Mouse (Mus musculus) forebrain, embryonic 14.5 days (tissue): ENCODE data around the gene Asb2. TPM values are rescaled to one million over a fixed set of nuclear protein-coding genes. Genes with fewer than 3 reads are reported as not detected.

Source experiments
- ATAC-seq: fragments of 200-750 bp; cut with Nextera tagmentation; 2 replicates; pipeline ENCODE4 v1.8.0; 2017; ENCODE audit warnings: mild to moderate bottlenecking, moderate library complexity
- DNase-seq: peaks from one replicate; pipeline ENCODE4 v3.0.0-alpha.2; 2015; ENCODE audit warnings: low spot score
- H3K27ac ChIP-seq: fragments of 300-500 bp; sonication (generic); 2 replicates; pipeline ENCODE4 v1.5.1; 2014; ENCODE audit warnings: low read depth, mild to moderate bottlenecking, control low read depth, low read length, moderate library complexity
- H3K27me3 ChIP-seq: fragments of 300-500 bp; sonication (generic); replicated peaks from 2 replicates; pipeline ENCODE4 v1.6.1; 2014; ENCODE audit warnings: low read length, control low read depth, mixed read lengths; ENCODE audit not compliant: control insufficient read depth, insufficient read depth
- H3K36me3 ChIP-seq: fragments of 300-500 bp; sonication (generic); 2 replicates; pipeline ENCODE4 v1.6.1; 2014; ENCODE audit warnings: low read length, control low read depth; ENCODE audit not compliant: control insufficient read depth, insufficient read depth
- H3K4me1 ChIP-seq: fragments of 300-500 bp; sonication (generic); 2 replicates; pipeline ENCODE4 v1.6.1; 2014; ENCODE audit warnings: antibody characterized with exemption, low read length, control low read depth; ENCODE audit not compliant: control insufficient read depth, insufficient read depth
- H3K4me2 ChIP-seq: fragments of 300-500 bp; sonication (generic); 2 replicates; pipeline ENCODE4 v1.6.1; 2014; ENCODE audit warnings: mild to moderate bottlenecking, control low read depth, low read length
- H3K4me3 ChIP-seq: fragments of 300-500 bp; sonication (generic); 2 replicates; pipeline ENCODE4 v1.5.1; 2014; ENCODE audit warnings: low read depth, low read length, control low read depth
- H3K9ac ChIP-seq: fragments of 300-500 bp; sonication (generic); 2 replicates; pipeline ENCODE4 v1.6.1; 2014; ENCODE audit warnings: mild to moderate bottlenecking, low read length, control low read depth, moderate library complexity
- H3K9me3 ChIP-seq: fragments of 300-500 bp; sonication (generic); replicated peaks from 2 replicates; pipeline ENCODE4 v1.6.1; 2016; ENCODE audit warnings: low read length, control low read depth, mixed read lengths; ENCODE audit not compliant: control insufficient read depth
- WGBS: fragments of 180-500 bp; shearing (Covaris S2); extraction: QIAGEN DNeasy Blood & Tissue Kit; methylation state at CpG from one replicate; pipeline ENCODE4 v1.1.7; 2014; 5-methylcytosine and 5-hydroxymethylcytosine counted together
- polyA plus RNA-seq: library from polyadenylated mRNA; unstranded; fragments of >200 nt; fragmentation: Nextera tagmentation; extraction: Ambion mirVana; gene quantifications from 2 replicates; pipeline ENCODE4 v1.2.1, GENCODE M21; 2014

Gene Asb2
- 0.69 and 1.0 TPM in 2 replicates for polyA plus RNA-seq

DNA sequence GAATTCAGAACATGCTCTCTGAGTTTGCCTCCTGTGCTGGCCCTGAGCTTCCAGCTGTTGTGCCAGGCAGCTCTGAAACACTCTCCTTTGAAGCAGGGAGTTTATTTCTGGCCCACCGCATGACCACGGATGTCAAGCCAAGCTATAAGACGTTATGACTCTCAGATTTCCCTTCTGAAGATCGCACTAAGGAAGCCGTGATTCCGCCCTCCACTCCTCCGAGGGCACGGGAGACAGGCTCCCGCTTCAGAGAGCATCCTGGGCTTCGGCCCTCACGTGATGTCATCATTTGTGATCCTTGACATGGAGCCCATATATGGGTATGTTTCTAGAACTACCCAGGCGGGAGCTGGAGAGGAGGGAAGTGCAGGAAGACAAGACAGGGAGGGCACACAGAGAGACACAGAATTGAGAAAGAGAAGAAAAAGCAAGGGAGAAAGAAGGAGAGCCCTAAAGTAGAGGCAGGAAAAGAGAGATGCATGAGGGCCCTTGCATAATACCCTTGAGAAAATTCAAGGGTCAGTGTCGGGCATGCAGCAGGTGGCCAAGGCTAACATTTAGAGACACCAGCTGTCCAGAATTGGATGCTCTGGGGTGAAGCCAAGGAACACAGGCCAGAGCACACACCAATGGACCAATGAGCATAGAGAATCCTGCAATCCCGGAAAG is at the start of gene Asb2:
Asb2 (minus strand) TSS at position 256 of the 669 bp plus-strand sequence.
- no peak within 1 kb of the TSS for H3K4me3 ChIP-seq
- no peak for DNase-seq
- no peaks in the 10 kb centered on the region for H3K9me3 ChIP-seq
- H3K9ac ChIP-seq: no peak within 1 kb of the TSS
- no peaks in the 10 kb centered on the region for H3K4me1 ChIP-seq
- no peak for ATAC-seq
- no peaks in the 10 kb centered on the region for H3K27me3 ChIP-seq
- no peak within 1 kb of the TSS for H3K27ac ChIP-seq
- H3K4me2 ChIP-seq: no peak within 1 kb of the TSS
- H3K36me3 ChIP-seq: no peaks in the 10 kb centered on the region
- 80% methylated on average over 14 of the region's 14 CpGs for WGBS

GRCm38 (mm10) chr12:103404131-103404530 is 48.3 kb upstream of the Asb2 start:
- no peak for DNase-seq
- Histone ChIP-seq H3K9me3 (no peaks in the 10 kb centered on the region), H3K36me3 (peaks cover 61% of the 10 kb centered on the region)

GRCm38 (mm10) chr12:103396751-103397150 is 41.0 kb upstream of the Asb2 start:
- Histone ChIP-seq H3K27ac (no peak overlapping the region), H3K4me1 (no peaks in the 10 kb centered on the region), H3K9me3 (no peaks in the 10 kb centered on the region), H3K27me3 (no peaks in the 10 kb centered on the region), H3K4me2 (no peak overlapping the region), H3K4me3 (no peak overlapping the region), H3K9ac (no peak overlapping the region), H3K36me3 (no peaks in the 10 kb centered on the region)
- 82% methylated on average over 7 of the region's 7 CpGs for WGBS
- ATAC-seq: no peak
- no peak for DNase-seq

More at GRCm38 (mm10) chr12:103404131-103404530, 48.3 kb upstream of the Asb2 start:
- Histone ChIP-seq H3K9ac (no peak overlapping the region), H3K4me2 (no peak overlapping the region), H3K27ac (no peak overlapping the region), H3K4me1 (no peaks in the 10 kb centered on the region), H3K4me3 (no peak overlapping the region), H3K27me3 (no peaks in the 10 kb centered on the region)
- 91% methylated on average over 18 of the region's 18 CpGs for WGBS
- ATAC-seq: no peak

DNA sequence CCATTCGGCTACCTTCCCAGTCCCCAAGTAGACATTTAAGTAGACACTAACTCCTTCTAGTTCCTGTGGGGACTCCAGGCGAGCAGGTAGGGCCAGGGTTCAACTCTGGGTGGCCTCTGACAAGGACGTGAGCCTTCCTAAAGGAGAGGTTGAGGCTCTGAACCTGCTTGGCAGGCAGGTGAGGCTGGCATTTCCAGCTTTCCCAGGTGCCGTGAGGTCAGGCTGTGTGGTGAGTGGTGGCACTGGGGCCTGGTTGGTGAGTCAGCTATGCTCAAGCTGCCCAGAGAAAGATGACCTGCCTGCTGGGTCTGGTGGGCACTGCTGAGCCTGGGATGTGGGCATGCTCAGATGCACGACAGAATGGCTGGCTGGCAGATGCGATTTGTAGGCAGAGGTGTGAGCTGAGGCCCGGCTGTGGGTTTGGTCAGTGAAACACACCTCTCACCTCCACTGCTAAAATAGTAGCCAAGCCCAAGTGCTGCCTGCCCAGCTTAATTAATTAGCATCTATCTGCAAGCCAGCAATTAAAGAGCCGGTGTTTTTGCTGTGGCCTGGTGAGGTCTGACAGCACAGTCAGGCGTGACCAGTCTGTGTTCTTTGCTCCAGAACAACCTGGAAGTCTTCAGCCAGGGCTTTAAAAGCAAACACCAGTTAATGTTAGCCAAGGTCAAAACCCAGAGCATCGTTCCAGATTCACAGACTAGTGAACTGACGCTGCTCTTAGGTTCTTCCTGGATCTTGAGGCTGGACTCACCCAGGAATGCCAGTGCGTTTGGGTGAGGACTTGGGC is 39.9 kb upstream of the Asb2 start:
- ATAC-seq (no peak), DNase-seq (no peak)
- H3K27ac ChIP-seq: no peak overlapping the region
- no peaks in the 10 kb centered on the region for H3K36me3 ChIP-seq
- no peaks in the 10 kb centered on the region for H3K9me3 ChIP-seq
- no peak overlapping the region for H3K4me3 ChIP-seq
- no peak overlapping the region for H3K4me2 ChIP-seq
- no peaks in the 10 kb centered on the region for H3K4me1 ChIP-seq
- H3K9ac ChIP-seq: no peak overlapping the region
- no peaks in the 10 kb centered on the region for H3K27me3 ChIP-seq
- 80% methylated on average over 12 of the region's 12 CpGs for WGBS

- Histone ChIP-seq H3K9ac (no peak overlapping the region), H3K27me3 (no peaks in the 10 kb centered on the region), H3K4me2 (no peak overlapping the region), H3K9me3 (no peaks in the 10 kb centered on the region), H3K36me3 (no peaks in the 10 kb centered on the region), H3K4me1 (peaks cover 7% of the 10 kb centered on the region), H3K4me3 (no peak overlapping the region), H3K27ac (no peak overlapping the region)
- 81% methylated on average over 6 of the region's 6 CpGs for WGBS
- ATAC-seq: no peak
- no peak for DNase-seq
Measured at GRCm38 (mm10) chr12:103393528-103393927, 37.7 kb upstream of the Asb2 start.

DNA sequence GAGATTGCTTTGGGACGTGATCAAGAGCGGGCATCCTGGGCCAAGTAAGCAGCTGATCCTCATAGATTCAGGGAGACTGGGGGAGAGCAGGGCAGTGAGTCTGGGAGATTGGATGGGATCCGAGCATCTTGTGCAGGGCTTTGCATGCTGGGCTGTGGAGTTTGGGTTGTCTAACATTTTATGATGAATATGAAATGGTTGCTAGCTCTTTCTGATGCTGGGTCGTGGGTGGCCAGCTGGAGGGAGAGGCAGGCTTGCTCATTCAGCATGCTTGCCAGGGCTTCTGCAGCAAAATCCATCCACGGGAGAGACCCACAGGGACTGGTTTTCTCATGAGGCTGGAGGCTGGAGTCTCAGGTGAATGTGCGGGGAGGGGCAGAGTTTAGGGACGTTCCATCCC is 35.3 kb upstream of the Asb2 start:
- WGBS: 91% methylated on average over 7 of the region's 7 CpGs
- Histone ChIP-seq H3K27ac (no peak overlapping the region), H3K4me3 (no peak overlapping the region), H3K4me2 (no peak overlapping the region), H3K9me3 (no peaks in the 10 kb centered on the region), H3K9ac (no peak overlapping the region), H3K4me1 (peaks cover 7% of the 10 kb centered on the region), H3K36me3 (no peaks in the 10 kb centered on the region), H3K27me3 (no peaks in the 10 kb centered on the region)
- ATAC-seq (no peak), DNase-seq (no peak)

DNA sequence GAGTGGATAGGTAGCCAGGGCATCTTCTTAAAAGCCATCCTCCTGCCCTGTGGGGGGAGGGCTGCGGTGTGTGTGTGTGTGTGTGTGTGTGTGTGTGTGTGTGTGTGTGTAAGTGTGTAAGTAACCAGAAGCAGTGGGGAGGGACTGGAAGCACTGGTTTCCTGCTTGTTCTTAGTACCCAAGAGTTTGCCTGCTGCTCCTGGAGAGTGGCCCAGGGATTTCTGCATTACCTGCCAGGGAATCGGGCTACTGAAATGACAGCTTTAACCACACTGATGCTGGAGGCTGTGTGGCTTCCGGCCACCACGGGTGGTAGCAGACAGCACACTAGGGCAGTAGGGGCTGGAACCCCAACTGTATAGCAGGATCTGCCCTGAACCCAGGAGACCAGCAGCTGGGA is 34.2 kb upstream of the Asb2 start:
- Histone ChIP-seq H3K9me3 (no peaks in the 10 kb centered on the region), H3K9ac (no peak overlapping the region), H3K27ac (no peak overlapping the region), H3K4me1 (peaks cover 7% of the 10 kb centered on the region), H3K36me3 (no peaks in the 10 kb centered on the region), H3K4me2 (no peak overlapping the region), H3K4me3 (no peak overlapping the region), H3K27me3 (no peaks in the 10 kb centered on the region)
- DNase-seq (no peak), ATAC-seq (no peak)
- WGBS: 91% methylated on average over 4 of the region's 4 CpGs

DNA sequence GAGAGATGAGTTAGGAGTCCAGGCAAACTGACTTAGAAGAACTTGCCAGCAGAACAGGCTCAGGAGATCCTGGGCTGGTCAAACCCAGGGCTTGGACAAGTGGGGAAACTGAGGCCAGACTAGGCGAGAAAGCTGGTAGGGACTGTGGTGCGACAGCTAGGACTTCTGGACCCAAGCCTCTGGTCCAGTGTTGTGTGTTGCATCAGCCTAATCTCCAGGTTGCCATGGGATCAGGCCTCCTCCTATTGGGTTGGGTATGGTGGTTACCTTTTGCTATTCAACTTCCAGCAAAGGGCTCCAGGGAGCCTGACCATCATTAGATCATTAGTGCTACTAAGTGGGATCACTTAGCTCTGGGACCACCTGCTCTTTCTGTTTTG is 33.5 kb upstream of the Asb2 start:
- Histone ChIP-seq H3K4me2 (peak overlapping the region; percentile 76), H3K9ac (peak overlapping the region; percentile 93), H3K4me1 (peaks cover 7% of the 10 kb centered on the region), H3K9me3 (no peaks in the 10 kb centered on the region), H3K27ac (no peak overlapping the region), H3K27me3 (no peaks in the 10 kb centered on the region), H3K36me3 (no peaks in the 10 kb centered on the region), H3K4me3 (peak overlapping the region; percentile 69)
- no peak for DNase-seq
- no peak for ATAC-seq
- 48% methylated on average over 2 of the region's 2 CpGs for WGBS
